Mouse (Mus musculus) embryo, embryonic 11.5 days (tissue): ENCODE results near the gene Fbxo36.

Experiments
- DNase-seq: peaks from one replicate; pipeline ENCODE4 v3.0.0-alpha.2; 2012; ENCODE audit warnings: low read depth, low spot score

Fbxo36 gene

GRCm38 (mm10) chr1:84855756-84856155 is 16.1 kb downstream of the Fbxo36 start:
- no peak for DNase-seq

GRCm38 (mm10) chr1:84859597-84859996 is 20.0 kb downstream of the Fbxo36 start:
- DNase-seq: no peak

- DNase-seq: no peak
Measured at GRCm38 (mm10) chr1:84860360-84861254, 21.0 kb downstream of the Fbxo36 start.

GRCm38 (mm10) chr1:84861255-84861630 is 21.6 kb downstream of the Fbxo36 start:
- DNase-seq: no peak

- DNase-seq: no peak
Measured at GRCm38 (mm10) chr1:84864645-84865044, 25.0 kb downstream of the Fbxo36 start.

GRCm38 (mm10) chr1:84866231-84866630 is 26.6 kb downstream of the Fbxo36 start:
- no peak for DNase-seq

- no peak for DNase-seq
Measured at GRCm38 (mm10) chr1:84866706-84867230, 27.1 kb downstream of the Fbxo36 start.

GRCm38 (mm10) chr1:84868311-84868710 is 28.7 kb downstream of the Fbxo36 start:
- DNase-seq: no peak

- DNase-seq: no peak
Measured at GRCm38 (mm10) chr1:84868841-84869240, 29.2 kb downstream of the Fbxo36 start.

GRCm38 (mm10) chr1:84869498-84869897 is 29.9 kb downstream of the Fbxo36 start:
- no peak for DNase-seq

GRCm38 (mm10) chr1:84871131-84871530 is 31.5 kb downstream of the Fbxo36 start:
- DNase-seq: no peak

GRCm38 (mm10) chr1:84872105-84872504 is 32.5 kb downstream of the Fbxo36 start:
- no peak for DNase-seq

GRCm38 (mm10) chr1:84872939-84873338 is 33.3 kb downstream of the Fbxo36 start:
- no peak for DNase-seq

GRCm38 (mm10) chr1:84877590-84877989 is 37.9 kb downstream of the Fbxo36 start:
- no peak for DNase-seq

GRCm38 (mm10) chr1:84879571-84880120 is 40.0 kb downstream of the Fbxo36 start:
- no peak for DNase-seq

- DNase-seq: no peak
Measured at GRCm38 (mm10) chr1:84881248-84882065, 41.8 kb downstream of the Fbxo36 start.

- no peak for DNase-seq
Measured at GRCm38 (mm10) chr1:84882066-84882532, 42.5 kb downstream of the Fbxo36 start.

- DNase-seq: no peak
Measured at GRCm38 (mm10) chr1:84882937-84883336, 43.3 kb downstream of the Fbxo36 start.

GRCm38 (mm10) chr1:84883889-84884288 is 44.2 kb downstream of the Fbxo36 start:
- DNase-seq: no peak

GRCm38 (mm10) chr1:84885174-84885573 is 45.5 kb downstream of the Fbxo36 start:
- no peak for DNase-seq

- DNase-seq: no peak
Measured at GRCm38 (mm10) chr1:84885921-84886320, 46.3 kb downstream of the Fbxo36 start.
